Mouse (Mus musculus) neutrophil, adult 59 days (primary cell): Measurements from ENCODE around the gene Ncoa4. TPM values are rescaled to one million over a fixed set of nuclear protein-coding genes. Genes with fewer than 3 reads are reported as not detected.

Source experiments
- total RNA-seq, 2 experiments: library from RNA; stranded (reverse); gene quantifications; 1 replicate in 1 of 2; 2 replicates in 1 of 2; pipeline ENCODE4 v1.2.4; 2023

The Ncoa4 gene
- 100 to 1,000 TPM; 185 to 213 TPM for total RNA-seq

DNA sequence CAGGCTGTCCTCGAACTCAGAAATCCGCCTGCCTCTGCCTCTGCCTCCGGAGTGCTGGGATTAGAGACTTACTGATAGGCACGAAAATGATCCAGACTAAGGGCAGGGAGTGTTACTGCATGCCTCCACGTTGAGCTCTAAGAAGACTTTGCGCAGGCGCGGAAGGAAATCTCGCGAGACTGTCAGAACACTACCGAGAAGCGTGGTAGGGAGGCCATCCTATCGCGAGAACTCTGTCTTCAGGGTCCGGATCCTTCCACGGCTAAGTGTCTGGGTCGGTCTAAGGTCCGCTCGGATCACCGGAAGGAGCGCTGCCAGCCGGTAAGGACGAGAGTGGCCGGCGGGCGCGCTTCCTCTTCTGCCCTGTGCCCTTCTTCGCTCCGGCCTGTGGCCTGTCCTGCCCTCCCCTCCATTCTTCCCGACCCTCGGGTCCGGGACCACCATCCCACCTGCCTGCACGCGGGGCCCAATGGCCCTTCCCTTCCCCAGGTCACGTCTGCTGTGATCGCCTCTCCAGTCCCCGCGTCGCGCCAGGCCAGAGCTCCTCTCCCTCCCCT lies at the start of gene Ncoa4:
TSS of gene Ncoa4 (plus strand) at position 176 of the 557 bp plus-strand sequence.

DNA sequence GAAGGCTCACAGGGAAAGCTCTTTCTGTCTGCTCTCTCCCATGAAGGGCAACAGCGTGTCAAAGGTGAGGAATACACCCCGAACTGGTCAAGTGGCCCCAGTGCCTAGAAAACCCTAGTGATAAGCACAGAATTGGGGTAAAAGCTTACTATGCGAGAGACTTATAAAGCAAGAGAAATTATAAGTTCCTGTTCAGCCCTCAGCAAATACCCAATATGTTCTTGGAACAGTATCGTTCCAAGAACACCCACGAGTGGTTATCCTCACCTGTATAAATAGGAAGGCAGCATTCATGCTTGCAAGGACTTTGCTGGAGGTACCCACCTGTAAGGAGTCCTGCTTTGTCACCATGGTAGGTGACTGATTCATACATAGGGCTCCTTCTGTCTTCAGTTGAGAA lies 17.9 kb upstream of the Ncoa4 start, which contains the start of gene Msmb:
TSS of gene Msmb (plus strand) at position 301 of the 400 bp plus-strand sequence.

GRCm38 (mm10) chr14:32201791-32202451 lies 42.3 kb downstream of the Ncoa4 start, which contains the start of the genes Timm23 and Parg:
Timm23 (minus strand) TSS chr14:32201898.
Parg (plus strand) TSS chr14:32201949.

Other genes starting within 250 kb of the Ncoa4 start
- under 1 TPM; 0.07 to 0.09 TPM for gene Galnt15, start 130.9 kb upstream of the Ncoa4 start, total RNA-seq
- 1 to 10 TPM; 4.3 to 7.3 TPM for gene Oxnad1, start 74.5 kb upstream of the Ncoa4 start, total RNA-seq
- 10 to 100 TPM; 64.9 to 82.5 TPM for gene Dph3, start 74.1 kb upstream of the Ncoa4 start, total RNA-seq
- not detected for gene Msmb, start 17.8 kb upstream of the Ncoa4 start, total RNA-seq
- 10 to 100 TPM; 49.6 to 57.4 TPM for gene Timm23, start 42.0 kb downstream of the Ncoa4 start, total RNA-seq
- gene Parg, start 42.1 kb downstream of the Ncoa4 start, total RNA-seq: 10 to 100 TPM; 32.7 to 39.1 TPM
- gene Ogdhl, start 162.2 kb downstream of the Ncoa4 start, total RNA-seq: not detected
- not detected for gene 1700024G13Rik, start 228.5 kb downstream of the Ncoa4 start, total RNA-seq